Mouse (Mus musculus) kidney, embryonic 14.5 days (tissue): ENCODE data around the gene Col25a1. TPM values are rescaled to one million over a fixed set of nuclear protein-coding genes. Genes with fewer than 3 reads are reported as not detected.

Source experiments
- ATAC-seq: fragments of 200-750 bp; cut with Nextera tagmentation; 2 replicates; pipeline ENCODE4 v1.8.0; 2017; ENCODE audit warnings: moderate number of reproducible peaks, mild to moderate bottlenecking, moderate TSS enrichment, moderate library complexity; ENCODE audit not compliant: low FRiP score, low TSS enrichment
- H3K27ac ChIP-seq: fragments of 300-500 bp; sonication (generic); 2 replicates; pipeline ENCODE4 v1.5.1; 2014; ENCODE audit warnings: low read depth, mild to moderate bottlenecking, low read length, moderate library complexity, mixed read lengths
- H3K27me3 ChIP-seq: fragments of 300-500 bp; sonication (generic); 2 replicates; pipeline ENCODE4 v1.6.1; 2014; ENCODE audit warnings: mild to moderate bottlenecking, low read length; ENCODE audit not compliant: control insufficient read depth, insufficient read depth
- H3K36me3 ChIP-seq: fragments of 300-500 bp; sonication (generic); 2 replicates; pipeline ENCODE4 v1.6.1; 2014; ENCODE audit warnings: low read length, mixed read lengths; ENCODE audit not compliant: control insufficient read depth, insufficient read depth
- H3K4me1 ChIP-seq: fragments of 300-500 bp; sonication (generic); 2 replicates; pipeline ENCODE4 v1.6.1; 2014; ENCODE audit warnings: low read length, mixed read lengths; ENCODE audit not compliant: control insufficient read depth, insufficient read depth
- H3K4me2 ChIP-seq: fragments of 300-500 bp; sonication (generic); replicated peaks from 2 replicates; pipeline ENCODE4 v1.6.1; 2014; ENCODE audit warnings: low read depth, mild to moderate bottlenecking, low read length
- H3K4me3 ChIP-seq: fragments of 300-500 bp; sonication (generic); 2 replicates; pipeline ENCODE4 v1.5.1; 2014; ENCODE audit warnings: mild to moderate bottlenecking, low read length
- H3K9ac ChIP-seq: fragments of 300-500 bp; sonication (generic); 2 replicates; pipeline ENCODE4 v1.6.1; 2014; ENCODE audit warnings: low read depth, mild to moderate bottlenecking, low read length, moderate library complexity
- H3K9me3 ChIP-seq: fragments of 300-500 bp; sonication (generic); 2 replicates; pipeline ENCODE4 v1.6.1; 2016; ENCODE audit warnings: low read length; ENCODE audit not compliant: control insufficient read depth
- WGBS: fragments of 180-500 bp; shearing (Covaris S2); extraction: QIAGEN DNeasy Blood & Tissue Kit; methylation state at CpG from one replicate; pipeline ENCODE4 v1.1.7; 2014; 5-methylcytosine and 5-hydroxymethylcytosine counted together
- polyA plus RNA-seq: library from polyadenylated mRNA; unstranded; fragments of >200 nt; fragmentation: Nextera tagmentation; extraction: Ambion mirVana; gene quantifications from 2 replicates; pipeline ENCODE4 v1.2.1, GENCODE M21; 2014

The Col25a1 gene
- polyA plus RNA-seq = 4.8 and 5.4 TPM in 2 replicates

DNA sequence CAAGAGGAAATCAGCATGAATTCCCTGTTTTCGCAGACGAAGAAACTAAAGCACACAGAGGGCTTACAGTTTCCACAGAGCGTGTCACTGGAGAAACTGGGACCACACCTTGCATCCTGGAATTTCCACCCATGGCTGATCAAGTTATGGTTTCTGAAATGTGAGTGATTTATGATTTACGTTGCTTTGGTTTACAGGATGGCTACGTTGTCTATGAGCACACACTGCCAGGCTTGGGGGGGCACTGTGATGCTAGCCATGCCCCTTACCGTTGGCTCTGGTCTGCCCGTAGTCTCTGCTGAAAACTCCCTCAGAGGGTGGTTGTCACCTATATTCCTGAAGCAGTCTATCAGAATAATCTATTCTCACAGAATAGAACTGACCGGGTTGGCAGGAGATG lies at the start of gene Col25a1:
Gene Col25a1 (plus strand): TSS at position 301 of the 400 bp plus-strand sequence.
- no peak within 1 kb of the TSS for H3K4me3 ChIP-seq
- H3K9ac ChIP-seq = no peak within 1 kb of the TSS
- WGBS = 85% methylated on average over 8 of the region's 8 CpGs
- H3K36me3 ChIP-seq = no peaks in the 10 kb centered on the region
- no peak for ATAC-seq
- H3K4me2 ChIP-seq = no peak within 1 kb of the TSS
- no peak within 1 kb of the TSS for H3K27ac ChIP-seq
- no peaks in the 10 kb centered on the region for H3K27me3 ChIP-seq
- H3K9me3 ChIP-seq = no peaks in the 10 kb centered on the region
- no peaks in the 10 kb centered on the region for H3K4me1 ChIP-seq

GRCm38 (mm10) chr3:130083312-130083711 lies 48.0 kb upstream of the Col25a1 start:
- Histone ChIP-seq H3K9me3 (peaks cover 2% of the 10 kb centered on the region; the same call in 1 of the 2 replicates), H3K27ac (no peak overlapping the region), H3K27me3 (no peaks in the 10 kb centered on the region), H3K9ac (no peak overlapping the region), H3K36me3 (no peaks in the 10 kb centered on the region), H3K4me3 (no peak overlapping the region), H3K4me2 (no peak overlapping the region), H3K4me1 (no peaks in the 10 kb centered on the region)
- no peak for ATAC-seq
- 66% methylated on average over 2 of the region's 2 CpGs for WGBS

DNA sequence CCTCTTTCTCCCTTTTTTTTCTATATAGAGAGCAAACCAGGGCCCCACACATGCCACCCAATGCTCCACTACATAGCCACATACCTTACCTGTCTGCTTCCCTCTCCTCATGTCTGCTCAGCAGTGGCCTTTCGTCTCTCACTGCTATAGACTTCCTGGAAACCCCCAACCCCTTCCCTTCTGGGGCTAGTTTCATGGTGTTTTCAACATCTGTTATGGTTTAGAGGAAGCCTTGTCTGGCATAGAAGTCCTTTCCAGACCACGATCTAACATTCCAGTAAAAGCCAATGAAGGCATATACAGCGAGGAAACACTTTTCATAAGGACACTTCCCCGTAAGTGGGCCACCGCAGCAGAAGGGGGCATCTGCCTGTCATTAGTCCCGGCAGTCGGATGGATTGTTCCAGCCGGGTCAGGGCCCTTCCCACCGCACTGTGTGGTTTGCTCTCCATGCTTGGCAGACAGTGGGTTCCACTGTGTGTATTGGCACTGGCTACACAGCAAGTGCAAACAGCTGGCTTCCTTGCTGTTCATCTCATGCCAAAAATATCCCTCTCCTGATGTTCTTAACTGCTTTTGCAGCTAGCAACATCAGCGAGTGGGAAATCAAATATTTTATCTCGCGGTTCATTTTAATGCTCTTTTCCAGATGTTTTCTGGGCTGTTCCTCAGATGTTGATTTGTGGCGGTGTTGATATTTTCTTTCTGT lies 44.8 kb upstream of the Col25a1 start:
- peaks cover 2% of the 10 kb centered on the region; the same call in 1 of the 2 replicates for H3K9me3 ChIP-seq
- H3K36me3 ChIP-seq = no peaks in the 10 kb centered on the region
- H3K9ac ChIP-seq = no peak overlapping the region
- H3K27ac ChIP-seq = no peak overlapping the region
- no peaks in the 10 kb centered on the region for H3K4me1 ChIP-seq
- WGBS = 80% methylated on average over 13 of the region's 13 CpGs
- H3K4me3 ChIP-seq = no peak overlapping the region
- ATAC-seq = no peak
- H3K4me2 ChIP-seq = no peak overlapping the region
- H3K27me3 ChIP-seq = no peaks in the 10 kb centered on the region

DNA sequence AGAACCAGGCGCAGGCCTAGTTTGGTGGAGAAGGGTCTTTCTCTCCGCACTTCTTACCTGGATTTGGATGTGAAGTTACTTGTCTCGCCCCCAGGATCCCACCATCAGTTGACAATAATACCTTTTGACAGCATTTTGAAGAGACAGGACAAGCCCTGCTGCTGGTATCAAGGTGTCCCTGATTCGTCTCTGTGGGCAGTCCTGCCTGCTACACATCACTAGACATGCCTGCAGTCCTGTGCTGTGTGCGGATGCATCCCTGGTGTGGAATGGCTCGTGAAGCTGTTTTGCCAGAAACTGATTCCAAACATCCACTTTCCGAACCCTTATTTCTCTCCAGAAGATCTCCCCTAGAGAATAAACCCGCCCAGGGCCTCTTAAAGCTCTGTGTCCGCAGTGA lies 43.8 kb upstream of the Col25a1 start:
- Histone ChIP-seq H3K27me3 (no peaks in the 10 kb centered on the region), H3K4me3 (no peak overlapping the region), H3K4me1 (no peaks in the 10 kb centered on the region), H3K9ac (no peak overlapping the region), H3K36me3 (no peaks in the 10 kb centered on the region), H3K4me2 (no peak overlapping the region), H3K27ac (no peak overlapping the region), H3K9me3 (peaks cover 2% of the 10 kb centered on the region; the same call in 1 of the 2 replicates)
- ATAC-seq = no peak
- 80% methylated on average over 9 of the region's 9 CpGs for WGBS

DNA sequence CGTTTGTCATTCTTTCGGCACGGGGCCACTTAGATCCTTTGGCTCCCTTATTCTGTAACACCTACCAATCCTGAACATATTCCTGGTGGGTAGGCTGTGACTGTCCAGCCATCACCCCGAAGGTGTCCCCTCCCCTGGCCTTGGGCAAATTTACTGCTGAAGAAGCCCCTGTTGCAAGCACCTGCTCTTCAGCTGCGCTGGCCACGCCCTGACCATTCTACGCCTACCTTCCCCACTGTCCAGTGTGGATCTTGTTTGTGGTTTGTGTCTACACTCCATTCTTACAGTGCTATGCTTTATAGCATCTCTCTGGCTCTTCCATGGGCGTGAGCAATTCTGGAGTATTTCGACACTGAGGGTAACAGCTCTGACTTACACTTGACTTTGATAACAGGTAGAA lies 42.6 kb upstream of the Col25a1 start:
- 91% methylated on average over 9 of the region's 9 CpGs for WGBS
- no peak overlapping the region for H3K27ac ChIP-seq

GRCm38 (mm10) chr3:130090460-130090859 lies 40.8 kb upstream of the Col25a1 start:
- no peaks in the 10 kb centered on the region for H3K36me3 ChIP-seq
- H3K27me3 ChIP-seq = no peaks in the 10 kb centered on the region
- no peaks in the 10 kb centered on the region for H3K4me1 ChIP-seq
- H3K9ac ChIP-seq = no peak overlapping the region
- H3K27ac ChIP-seq = no peak overlapping the region
- no peaks in the 10 kb centered on the region for H3K9me3 ChIP-seq
- no peak overlapping the region for H3K4me3 ChIP-seq
- no peak for ATAC-seq
- H3K4me2 ChIP-seq = no peak overlapping the region
- WGBS = 86% methylated on average over 9 of the region's 9 CpGs

More for the DNA sequence above, 42.6 kb upstream of the Col25a1 start:
- Histone ChIP-seq H3K27me3 (no peaks in the 10 kb centered on the region), H3K4me1 (no peaks in the 10 kb centered on the region), H3K9me3 (peaks cover 2% of the 10 kb centered on the region; the same call in 1 of the 2 replicates), H3K4me2 (no peak overlapping the region), H3K36me3 (no peaks in the 10 kb centered on the region), H3K9ac (no peak overlapping the region), H3K4me3 (no peak overlapping the region)
- no peak for ATAC-seq

DNA sequence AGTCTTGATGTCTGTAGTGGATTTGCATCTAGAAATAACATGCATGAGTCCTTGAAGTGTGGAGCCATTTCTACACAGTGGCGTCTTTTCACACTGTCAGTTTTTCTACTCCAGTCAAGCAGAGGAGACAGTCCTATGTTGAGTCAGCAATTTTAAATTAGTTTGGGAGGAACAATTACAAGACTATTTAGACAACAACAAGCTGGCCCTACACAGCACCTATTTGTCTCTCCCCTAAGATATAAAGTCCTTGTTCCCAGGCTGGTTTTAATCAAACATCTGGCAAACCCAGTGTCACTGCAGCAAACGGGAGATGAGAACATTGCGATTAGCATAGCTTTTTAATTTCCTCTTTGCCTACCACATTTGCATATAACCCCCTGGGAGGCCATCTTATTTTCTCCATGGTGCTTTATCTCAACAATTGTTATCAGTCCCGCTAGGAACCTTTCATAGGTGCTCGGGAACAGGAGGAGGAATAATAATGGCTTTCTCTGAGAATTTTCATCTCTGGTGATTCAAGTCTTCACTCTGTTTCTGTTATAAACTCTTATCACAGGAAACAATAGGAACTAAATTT lies 37.1 kb upstream of the Col25a1 start:
- WGBS = 78% methylated on average over 5 of the region's 5 CpGs

GRCm38 (mm10) chr3:130095160-130095781 lies 36.0 kb upstream of the Col25a1 start:
- no peak for ATAC-seq
- Histone ChIP-seq H3K27me3 (no peaks in the 10 kb centered on the region), H3K4me1 (no peaks in the 10 kb centered on the region), H3K27ac (no peak overlapping the region), H3K9ac (no peak overlapping the region), H3K4me2 (no peak overlapping the region), H3K4me3 (no peak overlapping the region), H3K36me3 (no peaks in the 10 kb centered on the region), H3K9me3 (no peaks in the 10 kb centered on the region)
- WGBS = 44% methylated on average over 5 of the region's 5 CpGs

More for the DNA sequence above, 37.1 kb upstream of the Col25a1 start:
- no peak overlapping the region for H3K9ac ChIP-seq
- no peaks in the 10 kb centered on the region for H3K9me3 ChIP-seq
- H3K27ac ChIP-seq = no peak overlapping the region
- no peaks in the 10 kb centered on the region for H3K27me3 ChIP-seq
- no peak overlapping the region for H3K4me2 ChIP-seq
- no peaks in the 10 kb centered on the region for H3K4me1 ChIP-seq
- ATAC-seq = no peak
- H3K36me3 ChIP-seq = no peaks in the 10 kb centered on the region
- no peak overlapping the region for H3K4me3 ChIP-seq

- 79% methylated on average over 8 of the region's 8 CpGs for WGBS
- no peak for ATAC-seq
- Histone ChIP-seq H3K4me1 (no peaks in the 10 kb centered on the region), H3K27ac (no peak overlapping the region), H3K36me3 (no peaks in the 10 kb centered on the region), H3K4me2 (no peak overlapping the region), H3K9ac (no peak overlapping the region), H3K4me3 (no peak overlapping the region), H3K27me3 (no peaks in the 10 kb centered on the region), H3K9me3 (no peaks in the 10 kb centered on the region)
These were observed 27.8 kb upstream of the Col25a1 start for GRCm38 (mm10) chr3:130103486-130103885.
